Mouse (Mus musculus): Measurements from ENCODE around the gene Gabra4. TPM values are rescaled to one million over a fixed set of nuclear protein-coding genes. Genes with fewer than 3 reads are reported as not detected.

Gene Gabra4
- polyA plus RNA-seq (2012; ENCODE audit: low replicate concordance), result not detected in 2 replicates

DNA sequence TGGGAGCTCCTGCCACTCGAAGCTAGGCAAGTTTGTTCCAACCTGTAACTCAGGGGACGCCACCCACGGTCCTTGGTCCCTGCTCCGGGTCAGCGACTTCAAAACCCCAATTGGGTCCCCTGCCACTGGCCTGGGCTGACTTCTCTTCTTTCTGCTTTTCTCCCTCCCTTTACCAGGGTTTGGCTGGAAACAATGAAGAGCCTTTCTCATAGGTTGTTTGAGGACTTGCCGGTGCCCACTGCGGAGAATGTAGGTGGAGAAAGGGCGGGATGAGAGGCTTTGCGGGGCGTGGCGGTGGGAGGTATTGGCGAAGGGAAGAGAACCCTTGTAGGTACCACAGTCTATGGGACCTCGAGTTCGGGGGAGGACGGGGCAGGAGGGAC is at the start of gene Gabra4:
Gene Gabra4, minus strand, starts transcription at position 194 of the 383 bp plus-strand sequence.

DNA sequence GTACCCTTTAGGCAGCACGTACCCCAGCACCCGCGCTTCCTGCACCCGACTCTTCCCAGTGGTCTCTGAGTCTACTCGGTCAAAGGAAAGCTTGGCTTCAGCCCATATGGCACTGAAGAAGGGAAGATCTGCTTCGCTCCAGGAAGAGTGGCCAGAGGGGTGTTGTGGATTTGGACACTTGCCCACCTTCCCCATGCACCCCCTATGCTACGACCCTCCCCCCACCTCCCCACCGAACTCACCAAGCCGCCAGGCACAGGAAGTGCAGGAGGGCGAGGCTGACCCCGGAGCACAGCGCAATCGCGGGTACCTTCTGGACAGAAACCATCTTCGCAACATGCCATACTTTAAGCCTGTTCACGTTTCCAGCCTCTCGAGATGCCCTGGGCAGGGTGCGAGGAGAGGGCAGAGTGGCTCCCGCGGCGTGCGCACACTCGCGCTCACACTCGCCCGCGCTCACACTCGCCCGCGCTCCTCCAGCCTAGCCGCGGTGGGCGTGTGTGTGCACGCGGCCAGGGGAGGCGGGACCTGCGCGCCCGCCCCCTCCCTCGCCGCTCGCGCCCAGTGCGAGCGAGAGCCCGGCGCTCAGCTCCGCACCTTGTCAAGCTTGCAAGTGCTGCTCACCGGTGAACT is 510 bp downstream of the Gabra4 start, which contains the start of gene Gabrb1:
Gene Gabrb1, plus strand, starts transcription at position 632 of the 633 bp plus-strand sequence.

DNA sequence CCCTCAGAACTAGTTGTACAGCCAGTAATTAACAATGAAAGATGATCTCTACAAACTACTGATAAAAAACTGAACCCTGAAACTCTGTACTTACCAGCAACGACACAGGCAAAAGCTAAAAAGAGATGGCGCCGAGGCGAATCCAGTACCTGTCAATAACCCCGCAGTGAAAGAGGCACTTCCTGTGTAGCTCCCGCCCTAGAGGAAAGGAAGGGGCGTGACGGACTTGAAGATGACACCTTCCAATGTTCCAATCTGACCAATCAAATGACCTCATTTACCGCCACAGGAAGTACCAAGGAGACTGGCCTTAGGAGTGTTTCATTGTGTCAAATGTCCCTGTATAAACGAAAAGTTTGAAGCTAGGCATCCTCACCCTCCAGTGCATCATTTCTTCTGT is 110.0 kb downstream of the Gabra4 start, which contains the start of gene Cox7b2:
Gene Cox7b2, minus strand, starts transcription at position 127 of the 400 bp plus-strand sequence.

Other genes starting within 250 kb of the Gabra4 start
- not detected in 2 replicates for gene Cox7b2, start 110.1 kb downstream of the Gabra4 start, polyA plus RNA-seq (2012; ENCODE audit: low replicate concordance)
- not detected in 2 replicates for gene Gabrb1, start 195 bp downstream of the Gabra4 start, polyA plus RNA-seq (2012; ENCODE audit: low replicate concordance)